Mouse (Mus musculus): ENCODE data around the gene Clcn1.

GRCm38 (mm10) chr6:42354076-42355019 is 67.9 kb downstream of the Clcn1 start:
- no peak for TF ChIP-seq ZNF384 (IDR thresholded peaks at IDR 0.05; ENCODE audit: low read depth, low read length)
- no peak for TF ChIP-seq ZMIZ1 (IDR thresholded peaks at IDR 0.05; ENCODE audit: low read depth, low read length)
- TF ChIP-seq RAD21 (IDR thresholded peaks at IDR 0.05; ENCODE audit: low read depth, low read length), result no peak
- no peak for TF ChIP-seq POLR2A (IDR thresholded peaks at IDR 0.05; ENCODE audit: control insufficient read depth in 1 of 2, insufficient read depth in 1 of 2, low read depth in 1 of 2, low read length in 2 of 2, poor library complexity in 1 of 2)
- TF ChIP-seq JUND (IDR thresholded peaks at IDR 0.05; ENCODE audit: low read depth, low read length), result no peak
- no peak for TF ChIP-seq ELF1 (IDR thresholded peaks at IDR 0.05; ENCODE audit: low read depth, low read length)
- no peak for TF ChIP-seq ZKSCAN1 (IDR thresholded peaks at IDR 0.05; ENCODE audit: low read depth, low read length)

All from MEL (cell line).